Mouse (Mus musculus): ENCODE results near the gene Prkce.

Gene Prkce

DNA sequence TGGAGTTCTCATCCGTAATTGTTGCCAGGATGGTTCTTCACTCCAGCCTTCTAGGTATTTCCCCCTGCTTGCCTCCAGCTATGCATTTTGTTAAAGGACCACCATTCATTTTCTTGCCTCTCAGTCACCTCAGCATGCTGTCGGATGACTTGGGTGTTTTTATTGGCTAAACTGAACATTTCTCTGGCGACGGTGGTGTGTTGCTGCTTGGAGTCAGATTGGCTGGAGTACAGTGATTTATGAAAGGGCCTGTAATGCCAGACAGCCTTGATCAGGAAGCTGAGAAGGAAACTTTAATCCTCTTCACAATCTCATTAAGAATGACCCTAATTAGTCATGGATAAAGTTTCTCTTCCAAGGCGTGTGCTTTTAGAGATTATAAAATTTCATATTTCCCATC is 342.3 kb downstream of the Prkce start:
- DNase-seq (ENCODE audit: low spot score in 2 of 2): peak in 1 of 2 experiments; percentile 19

DNA sequence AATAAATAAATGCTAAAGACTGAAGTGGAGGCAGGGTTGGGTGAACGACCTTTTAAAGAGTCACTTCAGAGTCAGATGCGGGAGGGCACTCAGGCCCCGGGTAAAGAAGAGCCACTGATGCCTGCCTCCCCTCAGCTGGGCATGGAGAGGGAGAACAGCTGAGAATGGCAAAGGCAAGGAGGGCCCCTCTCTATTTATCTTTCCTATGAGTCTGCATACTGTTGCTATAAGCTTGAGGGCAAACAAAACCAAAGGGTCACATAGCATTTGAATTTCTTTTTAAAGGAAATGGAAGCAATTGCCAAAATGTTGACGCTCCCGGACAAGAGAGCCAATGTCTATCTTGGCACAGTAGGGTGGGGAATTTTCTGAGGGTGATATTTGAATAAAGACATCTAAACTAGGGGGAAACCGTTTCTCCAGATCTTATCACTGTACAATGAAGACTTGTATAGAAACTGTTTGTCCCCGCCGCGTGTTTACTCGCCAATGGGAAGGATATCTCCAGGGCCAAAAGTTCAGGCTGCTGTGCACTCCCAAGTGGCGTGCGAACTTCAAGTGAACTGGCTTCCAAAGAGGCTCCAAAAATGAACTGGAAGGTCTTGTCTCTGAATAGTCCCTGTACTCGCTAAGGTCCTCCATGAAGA is 347.5 kb downstream of the Prkce start:
- peak in 1 of 2 experiments; percentile 39 for DNase-seq (ENCODE audit: low spot score in 2 of 2)

DNA sequence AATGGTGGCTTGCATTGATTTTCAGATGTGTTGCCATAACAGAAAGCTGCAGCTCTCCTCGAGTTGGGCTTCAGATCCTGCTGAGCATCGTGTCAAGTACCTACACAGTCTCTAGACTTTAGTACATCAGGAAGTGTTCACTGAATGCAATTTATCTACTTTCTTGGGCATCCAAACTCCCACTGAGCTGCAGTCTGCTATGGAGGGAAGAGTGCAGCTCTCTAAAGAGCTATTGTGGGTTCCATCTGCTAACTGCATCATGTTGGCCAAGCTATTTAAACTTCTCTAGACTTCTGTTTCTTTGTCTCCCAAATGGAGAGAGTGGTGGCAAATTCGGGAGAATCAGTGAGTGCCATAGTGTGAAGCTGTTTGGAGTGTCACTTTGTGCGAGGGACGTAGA is 349.0 kb downstream of the Prkce start:
- no peak for DNase-seq (ENCODE audit: low spot score in 2 of 2)

DNA sequence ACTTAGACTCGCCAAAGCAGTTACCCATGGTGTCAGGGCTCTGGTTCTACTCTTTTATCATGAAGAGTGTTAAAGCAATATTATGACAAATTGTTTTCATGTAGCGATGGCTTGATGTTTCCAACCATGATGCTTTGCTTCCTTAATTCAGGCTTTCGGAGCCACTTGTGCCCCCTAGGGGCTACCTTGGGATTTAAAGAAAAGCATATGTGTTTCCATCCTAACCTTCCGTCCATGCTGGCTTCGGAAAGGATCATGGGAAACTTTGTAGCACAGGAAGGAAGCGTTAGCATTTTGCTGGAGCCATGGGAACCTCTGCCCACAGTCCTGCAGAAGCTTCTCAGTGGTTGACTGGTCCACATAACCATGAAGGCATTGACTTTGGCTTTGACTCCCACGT is 351.0 kb downstream of the Prkce start:
- no peak for DNase-seq (ENCODE audit: low spot score in 2 of 2)

DNA sequence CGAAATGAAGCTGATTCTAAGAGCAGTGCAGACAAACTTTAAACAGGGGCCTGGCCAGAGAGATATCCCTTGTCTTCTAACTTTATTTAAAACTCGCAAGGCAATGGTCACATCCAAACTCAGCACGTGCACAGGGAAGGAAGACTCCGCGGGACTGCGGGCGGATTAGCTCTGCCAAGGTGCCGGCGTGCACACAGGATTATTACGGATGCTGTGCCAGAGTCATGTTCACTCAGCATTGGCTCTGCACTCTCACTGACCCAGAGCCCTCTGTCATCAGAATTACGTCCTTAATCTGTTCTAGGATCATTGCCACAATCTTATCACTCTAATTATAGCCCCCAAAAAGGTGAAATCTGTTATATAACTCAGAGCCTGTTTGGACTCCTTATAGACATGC is 353.7 kb downstream of the Prkce start:
- DNase-seq (ENCODE audit: low spot score in 2 of 2): no peak

DNA sequence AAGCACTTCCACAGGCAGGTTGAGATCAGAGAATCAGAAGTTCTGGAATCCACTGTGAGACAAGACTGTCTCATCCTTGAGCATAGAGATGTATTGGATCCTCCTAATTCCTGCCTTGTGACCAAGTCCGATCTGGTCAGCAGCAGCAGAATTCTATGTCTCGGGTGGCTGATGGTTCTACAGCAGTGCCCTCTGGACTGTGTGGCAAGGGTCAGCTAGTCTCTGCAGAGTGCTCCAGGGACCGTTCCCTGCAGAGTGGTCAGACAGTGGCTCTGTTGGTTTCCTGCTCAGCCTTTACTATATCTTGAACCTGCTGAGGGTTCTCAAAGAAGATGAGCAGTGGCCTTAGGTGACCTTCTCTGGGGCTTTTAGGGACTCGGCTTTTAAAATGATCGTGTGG is 355.1 kb downstream of the Prkce start:
- no peak for DNase-seq (ENCODE audit: low spot score in 2 of 2)

DNA sequence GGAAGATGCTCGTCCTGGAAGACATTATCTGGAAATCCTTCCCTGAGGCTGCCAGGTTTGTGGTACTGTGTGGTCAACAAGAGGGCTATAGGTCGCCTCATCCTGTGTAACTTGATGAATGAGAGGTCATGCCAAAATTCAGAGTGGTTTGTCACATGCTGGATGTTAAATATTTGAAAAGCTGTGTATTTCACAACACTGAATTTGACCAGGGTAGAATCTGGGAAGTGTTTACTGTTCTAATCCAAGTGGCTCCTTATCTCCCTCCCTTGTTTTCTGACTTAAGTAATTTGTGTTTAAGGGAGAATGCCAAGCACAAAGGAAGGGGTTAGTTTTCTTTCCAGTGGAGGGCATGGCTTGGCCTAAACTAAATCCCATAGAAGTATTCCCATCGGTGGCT is 355.8 kb downstream of the Prkce start:
- DNase-seq (ENCODE audit: low spot score in 2 of 2): no peak

DNA sequence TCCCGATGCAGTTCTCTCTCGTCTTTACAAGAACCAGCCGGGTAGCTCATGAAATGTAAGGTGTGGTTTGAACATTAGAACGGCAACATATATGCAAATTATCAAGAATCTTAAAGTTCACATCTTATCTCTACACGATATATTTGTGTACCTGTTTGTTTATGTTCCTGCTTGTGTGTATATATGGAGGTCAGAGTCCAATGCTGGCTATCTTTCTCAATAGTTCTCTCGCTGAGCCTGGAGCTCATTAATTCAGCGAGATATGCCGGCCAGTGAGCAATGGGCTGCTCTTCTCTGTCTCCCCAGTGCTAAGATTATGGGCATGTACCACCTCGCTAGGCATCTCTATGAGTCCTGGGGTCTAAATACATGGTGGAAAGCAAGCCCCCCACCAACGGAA is 356.3 kb downstream of the Prkce start:
- no peak for DNase-seq (ENCODE audit: low spot score in 2 of 2)

DNA sequence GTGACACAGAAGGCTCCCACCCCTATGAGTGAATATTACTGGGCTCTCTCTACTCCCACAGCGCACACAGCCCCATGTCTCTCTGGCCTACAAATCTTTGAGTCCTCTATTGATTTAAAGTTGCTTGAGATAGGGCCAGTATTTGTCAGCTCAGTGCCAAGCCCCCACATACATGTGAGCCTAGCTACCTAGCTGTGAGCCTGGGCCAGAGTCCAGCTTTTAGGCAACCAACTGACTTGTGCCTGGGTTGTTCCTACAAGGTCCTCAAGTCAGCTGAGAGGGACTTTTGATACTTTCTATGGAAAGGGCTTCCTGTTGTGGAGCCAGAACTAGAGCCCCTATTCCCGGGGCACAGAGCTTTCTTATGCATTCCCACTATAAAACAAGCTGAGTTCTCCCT is 357.5 kb downstream of the Prkce start:
- no peak for DNase-seq (ENCODE audit: low spot score in 2 of 2)

DNA sequence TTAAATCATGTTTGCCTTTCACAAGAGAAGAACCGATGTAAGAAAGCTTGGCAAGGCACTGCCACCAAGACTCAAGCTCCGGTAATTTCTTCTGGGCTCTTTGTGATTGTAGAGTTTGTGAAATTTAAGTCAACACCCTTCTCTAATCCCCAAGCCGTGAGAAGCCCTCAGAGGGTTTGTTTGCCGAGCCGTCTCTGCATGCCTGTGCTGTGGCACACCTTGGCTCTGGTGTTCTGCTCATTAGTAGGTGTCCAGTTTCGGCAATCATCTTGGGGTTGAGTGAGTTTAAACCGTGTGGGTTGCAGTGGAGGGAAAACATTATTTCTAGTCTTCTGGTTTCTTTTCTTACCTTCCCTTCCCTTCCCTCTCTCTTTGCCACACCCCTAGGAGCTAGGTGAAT is 358.4 kb downstream of the Prkce start:
- no peak for DNase-seq (ENCODE audit: low spot score in 2 of 2)

DNA sequence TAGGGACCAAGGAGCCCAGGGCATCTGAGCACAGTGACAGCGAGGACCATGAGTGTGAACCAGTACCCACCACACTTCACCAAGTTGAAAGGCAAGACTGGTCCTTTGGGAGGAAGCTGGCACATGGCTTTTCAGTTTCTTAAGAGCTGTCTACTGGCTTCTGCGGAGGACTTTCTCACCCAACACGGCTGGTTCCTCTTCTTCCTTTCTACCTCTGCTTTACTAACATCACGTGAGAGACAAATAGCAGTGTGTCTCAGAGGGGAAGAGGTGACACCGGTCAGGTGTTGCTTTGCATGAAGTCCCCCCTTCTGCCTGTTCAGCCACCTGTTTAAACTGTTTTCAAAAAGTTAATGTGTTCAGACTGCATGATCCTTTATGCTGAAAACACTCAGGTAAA is 359.7 kb downstream of the Prkce start:
- no peak for DNase-seq (ENCODE audit: low spot score in 2 of 2)

DNA sequence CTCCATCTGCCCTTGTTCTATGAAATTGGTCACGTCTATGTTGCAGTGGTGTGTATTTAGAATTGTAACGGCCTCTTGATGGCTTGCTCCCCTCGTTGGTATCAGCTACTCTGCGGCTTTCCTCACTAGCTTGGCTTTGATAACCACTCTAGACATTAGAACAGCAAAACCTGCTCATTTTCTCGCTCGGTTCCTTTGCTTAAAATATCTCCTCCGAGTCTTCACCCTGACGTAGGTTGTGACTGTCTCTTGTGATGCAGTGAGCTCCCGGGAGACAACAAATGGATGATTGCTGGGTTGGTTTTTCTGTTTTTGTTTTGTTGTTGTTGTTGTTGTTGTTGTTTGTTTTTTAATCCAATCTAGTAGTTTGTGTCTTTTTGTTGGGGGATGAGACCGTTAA is 361.4 kb downstream of the Prkce start:
- no peak for DNase-seq (ENCODE audit: low spot score in 2 of 2)

DNA sequence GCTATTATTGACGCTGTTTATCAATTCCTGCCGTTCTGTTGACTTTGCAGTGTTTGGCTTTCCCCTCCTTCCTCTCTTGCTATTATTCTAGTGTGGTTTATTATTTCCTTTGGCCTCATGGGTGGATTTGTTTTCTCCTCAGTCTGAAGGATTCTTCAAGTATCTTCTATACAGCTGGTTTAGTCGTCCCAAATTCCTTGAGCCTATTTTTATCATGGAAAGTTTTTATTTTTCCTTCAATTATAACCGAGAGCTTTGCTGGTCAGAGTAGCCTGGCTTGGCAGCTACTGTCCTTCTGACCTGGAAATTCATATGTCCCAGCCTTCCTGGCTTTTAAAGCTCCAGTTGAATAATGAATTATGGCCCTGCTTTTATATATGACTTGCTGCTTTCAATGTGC is 361.8 kb downstream of the Prkce start:
- peak in 1 of 2 experiments; percentile 32 for DNase-seq (ENCODE audit: low spot score in 2 of 2)

DNA sequence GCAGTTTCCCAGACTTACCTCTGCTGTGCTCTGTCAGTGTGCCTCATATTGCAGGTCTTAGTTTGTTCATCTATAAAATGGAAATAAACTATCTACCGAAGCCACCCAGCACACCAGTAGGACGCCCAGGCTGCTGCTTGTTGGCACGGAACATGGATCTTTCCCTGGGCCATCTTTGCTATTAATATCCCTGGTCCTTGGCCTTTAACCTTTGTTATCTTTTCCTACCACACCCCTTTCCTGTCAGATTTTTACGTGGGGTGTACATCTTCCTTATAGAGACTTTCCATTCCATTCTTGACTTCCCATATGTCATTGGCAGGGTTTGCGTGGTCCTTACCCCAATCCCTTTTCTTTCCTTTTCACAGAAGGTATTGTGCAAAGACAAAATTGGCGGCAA is 363.6 kb downstream of the Prkce start:
- DNase-seq (ENCODE audit: low spot score in 2 of 2): no peak

DNA sequence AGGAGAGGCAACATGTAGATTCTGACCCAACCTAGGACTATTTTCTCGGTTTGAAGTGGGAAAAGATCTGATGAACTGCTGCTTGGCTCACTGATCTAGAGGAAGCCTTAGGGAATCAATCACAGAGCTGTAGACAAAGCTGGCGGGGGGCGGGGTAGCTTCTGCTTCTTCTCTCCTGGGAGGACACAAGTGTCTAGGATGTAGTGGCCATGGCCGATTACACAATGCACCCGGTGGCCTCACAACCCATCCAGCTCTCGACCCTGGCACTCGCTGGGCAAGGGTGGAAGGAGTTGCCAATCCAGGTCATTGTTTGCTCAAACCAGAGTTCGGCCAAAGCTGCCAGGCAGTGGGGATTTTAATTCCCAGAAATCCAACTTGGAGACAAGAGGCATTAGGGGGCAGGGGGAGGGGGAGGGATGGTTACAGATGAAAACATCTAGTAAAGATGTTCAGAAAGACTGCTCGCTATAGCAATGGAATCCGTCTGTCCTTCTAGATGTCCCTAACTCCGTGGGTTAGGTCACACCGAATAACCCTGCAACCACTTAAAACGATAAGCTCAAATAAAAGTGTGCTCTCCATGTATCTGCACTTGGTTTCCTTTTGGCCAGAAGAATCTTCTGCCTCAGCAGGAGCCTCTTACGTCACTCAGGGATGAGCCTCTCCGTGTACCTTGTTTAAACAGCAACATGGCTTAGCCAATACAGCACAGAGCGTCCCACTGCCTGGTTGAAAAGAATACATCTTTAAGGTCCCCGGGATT is 365.4 kb downstream of the Prkce start:
- DNase-seq (ENCODE audit: low spot score in 2 of 2): no peak

DNA sequence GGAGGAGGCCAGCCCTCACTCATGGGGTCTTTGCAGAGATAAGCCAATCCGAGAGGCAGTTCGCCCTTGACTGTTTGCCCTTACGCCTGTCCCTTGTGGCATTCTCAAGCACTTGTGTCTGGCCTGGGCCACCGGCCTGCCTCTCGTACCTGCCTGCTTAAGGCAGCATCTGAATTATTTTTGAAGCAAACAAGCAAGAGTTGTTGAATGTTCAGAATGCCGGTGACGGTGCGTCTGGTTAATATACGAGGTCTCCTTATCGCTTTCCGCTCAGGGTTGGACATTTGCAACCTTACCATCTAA is 365.9 kb downstream of the Prkce start:
- no peak for DNase-seq (ENCODE audit: low spot score in 2 of 2)

DNA sequence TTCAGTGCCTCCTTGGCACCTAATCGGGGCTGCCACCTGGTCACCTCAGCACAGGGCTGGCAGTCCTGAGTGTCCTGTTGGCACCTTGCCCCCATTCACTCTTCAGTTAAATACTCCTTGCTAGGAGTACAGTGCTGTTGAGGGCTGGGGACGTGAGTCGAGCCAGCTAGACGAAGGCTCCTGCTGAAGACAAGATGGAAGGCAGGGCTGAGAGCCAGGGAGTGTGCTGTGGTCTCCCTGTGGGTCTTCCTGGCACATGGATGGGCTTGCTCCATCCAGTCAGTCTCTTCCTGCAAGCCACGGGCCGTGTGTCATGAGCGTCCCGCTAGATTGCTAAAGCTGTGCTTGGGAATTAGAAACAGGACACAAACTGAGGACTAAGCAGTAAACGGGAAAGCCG is 367.5 kb downstream of the Prkce start:
- DNase-seq (ENCODE audit: low spot score in 2 of 2): no peak

DNA sequence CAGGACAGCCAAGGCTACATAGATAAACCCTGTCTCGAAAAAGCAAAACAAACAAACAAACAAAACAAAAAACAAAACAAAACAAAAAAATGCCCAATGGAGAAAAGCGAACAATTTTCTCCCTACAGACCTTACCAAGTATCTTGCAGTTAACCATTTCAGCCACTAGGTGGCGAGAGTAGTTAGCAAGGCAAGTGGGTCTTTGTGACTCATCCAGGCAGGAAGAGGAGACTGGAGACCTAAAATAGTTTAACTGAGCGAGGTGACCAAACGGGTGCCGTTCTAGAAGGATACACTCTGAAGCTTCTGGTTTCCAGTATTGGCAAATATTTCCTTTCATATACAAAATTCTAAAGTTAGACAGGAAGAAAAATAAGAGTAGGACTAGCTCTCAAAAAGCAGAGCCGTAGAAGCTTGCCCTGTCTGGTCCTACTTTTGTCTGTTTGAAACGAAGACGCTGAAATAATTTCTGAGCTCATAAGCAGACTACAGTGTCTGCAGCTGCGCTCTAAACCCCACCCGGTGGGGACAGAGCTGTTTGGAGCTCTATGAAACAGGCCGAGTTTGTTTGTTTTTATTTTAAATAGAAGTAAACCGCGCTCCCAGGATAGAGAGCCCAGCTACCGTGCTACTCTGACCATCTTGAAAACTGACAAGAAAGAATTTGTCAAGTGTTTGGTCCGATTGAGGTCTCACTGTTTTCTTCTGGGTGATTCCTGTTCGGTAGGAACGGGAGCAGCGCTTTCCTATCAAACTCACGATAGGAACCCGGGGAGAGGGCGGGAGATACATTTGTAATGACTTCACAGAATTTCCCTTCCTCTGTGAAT is 368.5 kb downstream of the Prkce start:
- DNase-seq (ENCODE audit: low spot score in 2 of 2): peak; percentile 81 to 91

DNA sequence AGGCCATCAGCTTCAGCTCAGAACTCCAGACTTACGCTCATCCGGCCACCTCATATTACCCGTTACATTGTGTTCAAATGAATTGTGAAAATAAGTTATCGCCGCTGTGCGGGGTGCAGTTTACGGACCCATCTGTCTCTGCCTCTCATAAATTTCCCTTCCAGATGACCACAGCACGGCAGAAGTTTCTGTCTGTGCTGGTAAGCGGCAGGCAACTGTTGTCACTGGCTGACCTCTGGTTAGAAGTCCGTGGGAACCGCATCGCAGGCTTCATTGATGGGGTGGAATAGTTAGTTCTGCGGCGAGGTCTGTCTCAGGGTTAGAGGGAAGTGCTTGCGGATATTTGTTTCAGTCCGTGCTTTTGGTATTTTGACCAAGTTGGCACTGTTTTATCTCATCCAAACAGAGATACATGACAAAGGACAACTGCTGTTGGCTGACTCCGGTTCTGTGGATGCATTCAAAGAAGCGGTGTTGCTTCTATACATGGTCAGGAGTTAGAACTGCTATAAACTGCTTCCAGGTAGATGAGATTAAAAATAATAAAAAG is 372.4 kb downstream of the Prkce start:
- DNase-seq (ENCODE audit: low spot score in 2 of 2): peak; percentile 25 to 49

DNA sequence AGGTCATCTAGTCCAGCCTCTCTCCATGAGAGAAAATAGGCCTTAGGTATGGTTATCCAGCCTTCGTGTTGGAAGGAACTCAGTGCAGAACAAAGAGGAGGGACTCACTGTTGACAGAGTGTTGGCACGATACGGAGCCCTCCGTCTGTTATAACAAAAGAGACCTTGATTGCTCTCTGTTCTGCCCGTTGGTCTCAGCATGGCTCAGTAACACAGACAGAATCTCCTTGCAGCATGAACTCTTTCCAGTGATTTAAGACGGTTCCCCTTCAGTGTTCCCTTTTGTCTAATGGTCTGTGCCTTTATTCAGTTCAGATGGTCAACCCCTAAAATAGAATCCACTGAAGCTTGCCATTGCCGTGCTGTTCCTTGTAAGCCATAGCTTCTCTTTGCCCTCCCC is 378.9 kb downstream of the Prkce start:
- DNase-seq (ENCODE audit: low spot score in 2 of 2): no peak

DNA sequence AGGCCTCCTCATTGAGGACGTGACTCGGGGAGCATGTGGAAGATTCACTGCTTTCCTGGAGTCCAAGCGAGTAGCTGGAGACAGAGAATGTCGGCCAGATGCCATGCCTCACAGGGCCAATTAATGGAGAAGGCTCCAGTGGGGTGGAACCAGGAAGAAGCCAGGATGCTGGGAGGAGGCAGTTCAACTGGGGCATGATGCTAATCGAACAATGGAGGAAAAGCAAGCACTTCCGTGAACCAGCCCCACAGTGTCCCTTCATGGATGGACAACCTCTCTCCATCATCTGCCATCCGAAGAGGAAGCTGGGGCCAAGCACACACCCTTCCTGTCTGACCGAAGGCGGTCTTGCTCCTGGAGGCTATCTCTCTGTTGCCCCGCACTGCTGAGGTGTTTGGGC is 381.5 kb downstream of the Prkce start:
- peak in 1 of 2 experiments; percentile 36 for DNase-seq (ENCODE audit: low spot score in 2 of 2)

DNA sequence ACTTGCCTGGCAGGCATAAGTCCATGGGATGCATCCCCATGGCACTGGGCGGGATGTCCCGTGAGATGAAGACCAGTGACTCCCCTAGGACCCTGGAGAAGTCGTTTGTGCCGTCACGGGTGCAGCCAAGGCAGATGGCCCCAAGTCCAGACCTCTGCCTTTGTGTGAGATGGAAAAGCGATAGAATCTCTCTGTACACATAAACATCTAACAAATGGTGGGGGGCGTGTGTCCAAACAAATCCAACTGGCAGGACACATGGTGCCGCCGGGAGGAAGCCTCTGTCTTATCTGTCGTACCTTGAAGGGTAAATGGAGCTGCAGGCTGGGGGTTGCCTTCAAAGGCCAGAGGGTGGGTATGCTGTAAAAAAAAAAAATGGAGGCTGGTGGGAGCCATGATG is 384.0 kb downstream of the Prkce start:
- no peak for DNase-seq (ENCODE audit: low spot score in 2 of 2)

DNA sequence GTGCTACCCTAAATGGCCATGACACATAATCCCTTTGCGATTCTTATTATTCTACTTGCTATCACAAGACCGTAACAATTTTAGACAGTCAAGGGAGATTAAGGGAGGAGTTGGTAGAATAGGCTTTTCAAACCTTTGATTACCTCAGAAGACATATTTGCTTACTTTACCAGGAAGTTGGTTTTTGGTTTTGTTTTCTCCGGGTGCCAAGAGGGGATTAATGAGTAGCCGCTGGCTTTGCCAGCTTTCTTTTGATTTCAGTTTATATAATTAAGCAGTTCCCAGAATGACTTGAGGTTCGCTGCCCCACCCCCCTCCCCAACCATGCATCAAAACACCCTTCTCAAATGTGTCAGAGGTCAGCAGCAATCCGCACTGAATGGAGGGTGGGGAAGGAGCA is 384.4 kb downstream of the Prkce start:
- no peak for DNase-seq (ENCODE audit: low spot score in 2 of 2)
